Mouse (Mus musculus) heart, postnatal 0 days (tissue): Measurements from ENCODE around the gene 1190005I06Rik.

Experiments
- CTCF ChIP-seq: IDR thresholded peaks from 2 replicates; pipeline ENCODE4 v1.5.1; 2016; ENCODE audit warnings: antibody characterized with exemption, control low read depth, low read depth
- EP300 ChIP-seq: IDR thresholded peaks from 2 replicates; pipeline ENCODE4 v1.6.1; 2016; ENCODE audit warnings: antibody characterized with exemption, low read depth

- 0 out of 2 replicates have a peak, but pooled peaks have one; percentile 28 for TF ChIP-seq EP300
- no peak for TF ChIP-seq CTCF
These were observed 27.9 kb downstream of the 1190005I06Rik start for GRCm38 (mm10) chr8:120619235-120620180.
